Mouse (Mus musculus): ENCODE data around the gene Vti1a. TPM values are rescaled to one million over a fixed set of nuclear protein-coding genes. Genes with fewer than 3 reads are reported as not detected.

Vti1a gene
- polyA plus RNA-seq, 1 experiment from 2014 or later: 17.9 TPM

DNA sequence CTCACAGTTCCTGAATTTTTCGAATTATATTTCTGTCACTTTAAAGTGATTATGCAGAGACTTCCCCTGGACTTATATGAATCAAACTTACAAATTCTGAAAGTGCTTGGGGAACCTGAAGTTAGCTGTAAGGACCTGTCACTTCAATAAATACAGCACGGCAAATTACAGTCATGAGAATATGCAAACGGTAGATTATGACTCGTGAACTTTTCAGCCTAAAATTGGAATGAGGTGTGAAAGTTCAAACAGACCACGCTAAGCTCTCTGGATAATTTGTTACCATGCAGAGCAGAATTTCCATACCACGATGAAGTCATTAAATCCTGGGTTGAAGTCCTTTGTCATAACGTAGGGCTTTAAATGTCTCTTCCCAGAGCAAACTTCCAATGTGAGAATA is 66.7 kb downstream of the Vti1a start:
- H3K27me3 ChIP-seq (replicated peaks; ENCODE audit: insufficient read depth, low read length): no peaks in the 10 kb centered on the region
- H3K9me3 ChIP-seq (ENCODE audit: low read length): no peaks in the 10 kb centered on the region
- no peak for DNase-seq (ENCODE audit: low spot score)
- 76% methylated on average over 7 of the region's 7 CpGs for WGBS
- no peaks in the 10 kb centered on the region for H3K36me3 ChIP-seq (ENCODE audit: insufficient read depth, low read length)
- TF ChIP-seq CTCF (IDR thresholded peaks at IDR 0.05): no peak
- no peak for TF ChIP-seq EP300 (IDR thresholded peaks at IDR 0.05)
- H3K9ac ChIP-seq (replicated peaks; ENCODE audit: low read depth): no peak overlapping the region
- H3K27ac ChIP-seq (ENCODE audit: low read length): no peak overlapping the region
- H3K4me2 ChIP-seq (replicated peaks; ENCODE audit: low read depth, low read length): no peak overlapping the region
- ATAC-seq: no peak
- H3K4me1 ChIP-seq (ENCODE audit: insufficient read depth, low read depth, low read length): no peaks in the 10 kb centered on the region
- no peak overlapping the region for H3K4me3 ChIP-seq (ENCODE audit: low read depth, low read length)

GRCm38 (mm10) chr19:55384634-55385033 is 68.5 kb downstream of the Vti1a start:
- no peak for DNase-seq (ENCODE audit: low spot score)
- Histone ChIP-seq H3K9ac (replicated peaks; ENCODE audit: low read depth) (no peak overlapping the region), H3K4me3 (ENCODE audit: low read depth, low read length) (no peak overlapping the region), H3K4me2 (replicated peaks; ENCODE audit: low read depth, low read length) (no peak overlapping the region), H3K9me3 (ENCODE audit: low read length) (no peaks in the 10 kb centered on the region), H3K4me1 (ENCODE audit: insufficient read depth, low read depth, low read length) (no peaks in the 10 kb centered on the region), H3K27me3 (replicated peaks; ENCODE audit: insufficient read depth, low read length) (no peaks in the 10 kb centered on the region), H3K27ac (ENCODE audit: low read length) (no peak overlapping the region), H3K36me3 (ENCODE audit: insufficient read depth, low read length) (no peaks in the 10 kb centered on the region)
- 85% methylated on average over 15 of the region's 15 CpGs for WGBS
- no peak for ATAC-seq
- TF ChIP-seq CTCF (IDR thresholded peaks at IDR 0.05) (no peak), EP300 (IDR thresholded peaks at IDR 0.05) (no peak)

- H3K4me1 ChIP-seq (ENCODE audit: insufficient read depth, low read depth, low read length): no peaks in the 10 kb centered on the region
- no peaks in the 10 kb centered on the region for H3K36me3 ChIP-seq (ENCODE audit: insufficient read depth, low read length)
- TF ChIP-seq CTCF (IDR thresholded peaks at IDR 0.05) (no peak), EP300 (IDR thresholded peaks at IDR 0.05) (no peak)
- H3K4me3 ChIP-seq (ENCODE audit: low read depth, low read length): no peak overlapping the region; the same call in 1 of the 2 replicates
- H3K9me3 ChIP-seq (ENCODE audit: low read length): no peaks in the 10 kb centered on the region
- no peaks in the 10 kb centered on the region for H3K27me3 ChIP-seq (replicated peaks; ENCODE audit: insufficient read depth, low read length)
- no peak overlapping the region for H3K9ac ChIP-seq (replicated peaks; ENCODE audit: low read depth)
- DNase-seq (ENCODE audit: low spot score): peak; percentile 16
- no peak overlapping the region for H3K27ac ChIP-seq (ENCODE audit: low read length)
- peak overlapping the region; percentile 37; the same call in 1 of the 2 replicates for H3K4me2 ChIP-seq (replicated peaks; ENCODE audit: low read depth, low read length)
- WGBS: 45% methylated on average over 10 of the region's 10 CpGs
- ATAC-seq: no peak
Measured at GRCm38 (mm10) chr19:55389019-55389418, 72.9 kb downstream of the Vti1a start.

DNA sequence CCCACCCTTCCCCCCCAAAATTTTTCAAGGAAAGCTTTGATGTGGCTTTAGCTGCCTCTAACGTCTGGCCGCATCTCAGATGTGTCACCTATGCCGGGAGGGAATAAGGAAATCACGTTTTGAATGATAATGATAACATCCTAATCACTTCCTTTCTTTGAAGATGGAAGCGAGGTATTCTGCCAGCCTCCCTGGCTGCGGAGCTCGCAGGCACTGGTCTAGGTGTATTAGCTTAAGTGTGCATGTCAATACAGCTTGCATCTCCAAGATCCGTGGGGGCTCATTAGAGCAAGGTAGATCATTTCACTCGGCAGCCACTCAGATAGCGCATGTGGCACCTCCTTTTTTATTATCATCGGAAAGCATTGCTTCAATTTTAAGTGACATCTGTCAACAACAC is 74.2 kb downstream of the Vti1a start:
- DNase-seq (ENCODE audit: low spot score): no peak
- no peaks in the 10 kb centered on the region for H3K27me3 ChIP-seq (replicated peaks; ENCODE audit: insufficient read depth, low read length)
- H3K36me3 ChIP-seq (ENCODE audit: insufficient read depth, low read length): no peaks in the 10 kb centered on the region
- H3K27ac ChIP-seq (ENCODE audit: low read length): no peak overlapping the region
- H3K4me1 ChIP-seq (ENCODE audit: insufficient read depth, low read depth, low read length): no peaks in the 10 kb centered on the region
- no peak for ATAC-seq
- H3K9me3 ChIP-seq (ENCODE audit: low read length): no peaks in the 10 kb centered on the region
- H3K4me2 ChIP-seq (replicated peaks; ENCODE audit: low read depth, low read length): no peak overlapping the region
- no peak overlapping the region for H3K4me3 ChIP-seq (ENCODE audit: low read depth, low read length)
- H3K9ac ChIP-seq (replicated peaks; ENCODE audit: low read depth): no peak overlapping the region
- TF ChIP-seq EP300 (IDR thresholded peaks at IDR 0.05) (no peak), CTCF (IDR thresholded peaks at IDR 0.05) (no peak)
- 65% methylated on average over 11 of the region's 11 CpGs for WGBS

DNA sequence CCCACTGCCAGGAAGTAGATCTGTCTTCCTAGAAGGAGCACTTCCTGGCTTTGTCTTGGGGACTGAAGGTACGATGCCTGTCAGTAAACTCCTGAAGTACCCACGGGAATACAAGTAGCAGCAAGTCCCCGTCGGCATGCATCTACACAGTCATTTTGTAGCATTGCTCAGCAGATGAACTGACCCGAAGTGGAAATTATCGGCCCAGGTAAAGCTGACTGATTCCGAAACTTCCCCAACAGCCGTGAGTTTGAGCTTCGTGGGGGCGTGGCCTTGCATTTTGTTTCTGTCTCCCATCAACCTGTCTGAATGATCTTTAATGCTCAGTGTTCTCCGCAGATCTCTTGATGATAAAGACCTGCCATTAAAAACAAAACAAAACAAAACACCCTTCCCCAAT is 85.5 kb downstream of the Vti1a start:
- Histone ChIP-seq H3K4me3 (ENCODE audit: low read depth, low read length) (no peak overlapping the region), H3K36me3 (ENCODE audit: insufficient read depth, low read length) (no peaks in the 10 kb centered on the region), H3K27ac (ENCODE audit: low read length) (no peak overlapping the region), H3K9ac (replicated peaks; ENCODE audit: low read depth) (no peak overlapping the region), H3K4me1 (ENCODE audit: insufficient read depth, low read depth, low read length) (no peaks in the 10 kb centered on the region), H3K4me2 (replicated peaks; ENCODE audit: low read depth, low read length) (no peak overlapping the region), H3K9me3 (ENCODE audit: low read length) (no peaks in the 10 kb centered on the region), H3K27me3 (replicated peaks; ENCODE audit: insufficient read depth, low read length) (no peaks in the 10 kb centered on the region)
- no peak for ATAC-seq
- 76% methylated on average over 11 of the region's 11 CpGs for WGBS
- TF ChIP-seq EP300 (IDR thresholded peaks at IDR 0.05) (no peak), CTCF (IDR thresholded peaks at IDR 0.05) (no peak)
- no peak for DNase-seq (ENCODE audit: low spot score)

DNA sequence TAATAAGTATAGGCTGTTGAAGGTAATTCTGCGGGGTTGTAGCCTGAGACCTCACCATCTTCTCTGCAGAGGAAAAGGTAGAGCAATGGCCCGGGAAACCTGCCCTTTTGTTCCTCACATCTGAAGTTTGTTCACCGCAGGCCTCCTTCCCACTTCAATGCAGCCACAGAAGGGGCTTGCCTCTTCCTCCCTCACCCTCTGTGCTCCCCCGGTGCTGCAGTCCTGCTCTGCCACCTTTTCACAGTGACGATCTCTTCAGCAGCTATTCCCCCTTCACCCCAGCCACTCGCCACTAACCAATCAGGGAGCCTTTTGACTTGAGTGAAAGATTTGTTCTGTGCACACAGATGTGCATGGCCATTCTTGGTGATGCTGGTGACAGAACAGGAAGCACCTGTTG is 92.4 kb downstream of the Vti1a start:
- no peak for ATAC-seq
- Histone ChIP-seq H3K36me3 (ENCODE audit: insufficient read depth, low read length) (no peaks in the 10 kb centered on the region), H3K4me2 (replicated peaks; ENCODE audit: low read depth, low read length) (no peak overlapping the region), H3K27me3 (replicated peaks; ENCODE audit: insufficient read depth, low read length) (no peaks in the 10 kb centered on the region), H3K9me3 (ENCODE audit: low read length) (no peaks in the 10 kb centered on the region), H3K4me3 (ENCODE audit: low read depth, low read length) (no peak overlapping the region), H3K27ac (ENCODE audit: low read length) (no peak overlapping the region), H3K9ac (replicated peaks; ENCODE audit: low read depth) (no peak overlapping the region), H3K4me1 (ENCODE audit: insufficient read depth, low read depth, low read length) (no peaks in the 10 kb centered on the region)
- TF ChIP-seq CTCF (IDR thresholded peaks at IDR 0.05): no peak
- no peak for TF ChIP-seq EP300 (IDR thresholded peaks at IDR 0.05)
- 40% methylated on average over 6 of the region's 6 CpGs for WGBS
- no peak for DNase-seq (ENCODE audit: low spot score)

DNA sequence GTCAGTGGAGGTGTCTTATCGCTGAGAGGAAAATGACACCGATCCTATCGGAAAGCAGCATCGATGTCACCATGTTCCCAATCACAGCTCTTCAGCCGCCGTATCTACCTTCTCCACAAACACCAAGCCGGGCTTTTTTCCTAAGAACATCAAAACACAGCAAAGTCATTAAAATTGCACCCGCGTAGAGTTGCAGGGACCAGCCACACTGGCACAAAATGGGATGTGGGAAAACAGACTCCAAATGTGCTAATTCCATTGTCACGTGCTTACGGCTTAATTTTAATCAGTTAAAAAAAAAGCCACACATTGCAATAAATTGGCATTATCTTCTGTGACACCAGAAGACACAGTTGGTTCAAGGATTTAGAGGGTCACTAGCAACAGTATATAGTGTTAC is 95.3 kb downstream of the Vti1a start:
- H3K4me2 ChIP-seq (replicated peaks; ENCODE audit: low read depth, low read length): no peak overlapping the region
- no peaks in the 10 kb centered on the region for H3K36me3 ChIP-seq (ENCODE audit: insufficient read depth, low read length)
- no peak for ATAC-seq
- H3K9ac ChIP-seq (replicated peaks; ENCODE audit: low read depth): no peak overlapping the region
- no peaks in the 10 kb centered on the region for H3K4me1 ChIP-seq (ENCODE audit: insufficient read depth, low read depth, low read length)
- no peak for DNase-seq (ENCODE audit: low spot score)
- no peak overlapping the region for H3K4me3 ChIP-seq (ENCODE audit: low read depth, low read length)
- TF ChIP-seq EP300 (IDR thresholded peaks at IDR 0.05): no peak
- TF ChIP-seq CTCF (IDR thresholded peaks at IDR 0.05): no peak
- H3K27ac ChIP-seq (ENCODE audit: low read length): no peak overlapping the region
- H3K27me3 ChIP-seq (replicated peaks; ENCODE audit: insufficient read depth, low read length): no peaks in the 10 kb centered on the region
- H3K9me3 ChIP-seq (ENCODE audit: low read length): no peaks in the 10 kb centered on the region
- 87% methylated on average over 11 of the region's 11 CpGs for WGBS

Measured in lung, postnatal 0 days (tissue).